Mouse (Mus musculus): ENCODE measurements at regions not wholly inside any gene's neighbourhood (a gene's known extent, or its start where the extent isn't known, plus 50 kb on each side); places are given as distances from the start of the nearest gene placed in this dataset.
"Not testable (repeated sequence)": the region's sequence is repeated elsewhere in the genome, so short reads cannot be mapped to it uniquely, and the experiment has no call there.

GRCm38 (mm10) chr3:133677892-133678291 lies 133.0 kb upstream of the Tet2 start:
- no peak overlapping the region for H3K27ac ChIP-seq (ENCODE audit: control insufficient read depth, insufficient read depth, low read depth, low read length, poor library complexity)
- WGBS, result 90% methylated on average over 1 of the region's 1 CpGs
- H3K4me1 ChIP-seq (ENCODE audit: control insufficient read depth, insufficient read depth, low read length), result no peaks in the 10 kb centered on the region
- H3K4me3 ChIP-seq (replicated peaks; ENCODE audit: control insufficient read depth, low read depth, low read length), result no peak overlapping the region
- no peak for TF ChIP-seq POLR2A (IDR thresholded peaks at IDR 0.05; ENCODE audit: borderline replicate concordance, control insufficient read depth, low read depth, low read length)
- TF ChIP-seq CTCF (IDR thresholded peaks at IDR 0.05; ENCODE audit: control insufficient read depth, insufficient read depth, low read length), result no peak

GRCm38 (mm10) chr3:133679891-133680290 lies 135.0 kb upstream of the Tet2 start:
- no peaks in the 10 kb centered on the region; the same call in 1 of the 2 replicates for H3K4me1 ChIP-seq (ENCODE audit: control insufficient read depth, insufficient read depth, low read length)
- WGBS, result 54% methylated on average over 1 of the region's 1 CpGs
- H3K4me3 ChIP-seq (replicated peaks; ENCODE audit: control insufficient read depth, low read depth, low read length), result no peak overlapping the region
- no peak overlapping the region for H3K27ac ChIP-seq (ENCODE audit: control insufficient read depth, insufficient read depth, low read depth, low read length, poor library complexity)
- no peak for TF ChIP-seq CTCF (IDR thresholded peaks at IDR 0.05; ENCODE audit: control insufficient read depth, insufficient read depth, low read length)

GRCm38 (mm10) chr3:133680343-133680742 lies 135.4 kb upstream of the Tet2 start:
- Histone ChIP-seq H3K4me1 (ENCODE audit: control insufficient read depth, insufficient read depth, low read length) (no peaks in the 10 kb centered on the region; the same call in 1 of the 2 replicates), H3K27ac (ENCODE audit: control insufficient read depth, insufficient read depth, low read depth, low read length, poor library complexity) (no peak overlapping the region), H3K4me3 (replicated peaks; ENCODE audit: control insufficient read depth, low read depth, low read length) (no peak overlapping the region)
- 17% methylated on average over 2 of the region's 2 CpGs for WGBS
- TF ChIP-seq CTCF (IDR thresholded peaks at IDR 0.05; ENCODE audit: control insufficient read depth, insufficient read depth, low read length) (no peak), POLR2A (IDR thresholded peaks at IDR 0.05; ENCODE audit: borderline replicate concordance, control insufficient read depth, low read depth, low read length) (no peak)

- Histone ChIP-seq H3K4me3 (replicated peaks; ENCODE audit: control insufficient read depth, low read depth, low read length) (no peak overlapping the region), H3K4me1 (ENCODE audit: control insufficient read depth, insufficient read depth, low read length) (no peaks in the 10 kb centered on the region; the same call in 1 of the 2 replicates), H3K27ac (ENCODE audit: control insufficient read depth, insufficient read depth, low read depth, low read length, poor library complexity) (no peak overlapping the region)
- TF ChIP-seq CTCF (IDR thresholded peaks at IDR 0.05; ENCODE audit: control insufficient read depth, insufficient read depth, low read length) (no peak), POLR2A (IDR thresholded peaks at IDR 0.05; ENCODE audit: borderline replicate concordance, control insufficient read depth, low read depth, low read length) (no peak)
- WGBS, result 67% methylated on average over 3 of the region's 3 CpGs
These were observed 135.9 kb upstream of the Tet2 start for GRCm38 (mm10) chr3:133680805-133681204.

- Histone ChIP-seq H3K4me3 (replicated peaks; ENCODE audit: control insufficient read depth, low read depth, low read length) (no peak overlapping the region), H3K27ac (ENCODE audit: control insufficient read depth, insufficient read depth, low read depth, low read length, poor library complexity) (no peak overlapping the region), H3K4me1 (ENCODE audit: control insufficient read depth, insufficient read depth, low read length) (no peaks in the 10 kb centered on the region; the same call in 1 of the 2 replicates)
- 81% methylated on average over 5 of the region's 5 CpGs for WGBS
- TF ChIP-seq POLR2A (IDR thresholded peaks at IDR 0.05; ENCODE audit: borderline replicate concordance, control insufficient read depth, low read depth, low read length) (no peak), CTCF (IDR thresholded peaks at IDR 0.05; ENCODE audit: control insufficient read depth, insufficient read depth, low read length) (no peak)
These were observed 139.3 kb upstream of the Tet2 start for GRCm38 (mm10) chr3:133684196-133684743.

- TF ChIP-seq POLR2A (IDR thresholded peaks at IDR 0.05; ENCODE audit: borderline replicate concordance, control insufficient read depth, low read depth, low read length) (no peak), CTCF (IDR thresholded peaks at IDR 0.05; ENCODE audit: control insufficient read depth, insufficient read depth, low read length) (no peak)
- Histone ChIP-seq H3K27ac (ENCODE audit: control insufficient read depth, insufficient read depth, low read depth, low read length, poor library complexity) (no peak overlapping the region), H3K4me3 (replicated peaks; ENCODE audit: control insufficient read depth, low read depth, low read length) (no peak overlapping the region), H3K4me1 (ENCODE audit: control insufficient read depth, insufficient read depth, low read length) (no peaks in the 10 kb centered on the region; the same call in 1 of the 2 replicates)
- 65% methylated on average over 3 of the region's 3 CpGs for WGBS
These were observed 139.8 kb upstream of the Tet2 start for GRCm38 (mm10) chr3:133684747-133685146.

- 32% methylated on average over 3 of the region's 3 CpGs for WGBS
- Histone ChIP-seq H3K4me3 (replicated peaks; ENCODE audit: control insufficient read depth, low read depth, low read length) (no peak overlapping the region), H3K4me1 (ENCODE audit: control insufficient read depth, insufficient read depth, low read length) (no peaks in the 10 kb centered on the region; the same call in 1 of the 2 replicates), H3K27ac (ENCODE audit: control insufficient read depth, insufficient read depth, low read depth, low read length, poor library complexity) (no peak overlapping the region)
- no peak for TF ChIP-seq POLR2A (IDR thresholded peaks at IDR 0.05; ENCODE audit: borderline replicate concordance, control insufficient read depth, low read depth, low read length)
- TF ChIP-seq CTCF (IDR thresholded peaks at IDR 0.05; ENCODE audit: control insufficient read depth, insufficient read depth, low read length), result no peak
These were observed 140.5 kb upstream of the Tet2 start for GRCm38 (mm10) chr3:133685393-133685792.

- TF ChIP-seq CTCF (IDR thresholded peaks at IDR 0.05; ENCODE audit: control insufficient read depth, insufficient read depth, low read length), result no peak
- WGBS, result 78% methylated on average over 4 of the region's 4 CpGs
- Histone ChIP-seq H3K4me1 (ENCODE audit: control insufficient read depth, insufficient read depth, low read length) (no peaks in the 10 kb centered on the region), H3K4me3 (replicated peaks; ENCODE audit: control insufficient read depth, low read depth, low read length) (no peak overlapping the region), H3K27ac (ENCODE audit: control insufficient read depth, insufficient read depth, low read depth, low read length, poor library complexity) (no peak overlapping the region)
These were observed 149.1 kb upstream of the Tet2 start for GRCm38 (mm10) chr3:133694057-133694456.

GRCm38 (mm10) chr3:133696122-133696521 lies 151.2 kb upstream of the Tet2 start:
- H3K27ac ChIP-seq (ENCODE audit: control insufficient read depth, insufficient read depth, low read depth, low read length, poor library complexity), result no peak overlapping the region
- no peaks in the 10 kb centered on the region for H3K4me1 ChIP-seq (ENCODE audit: control insufficient read depth, insufficient read depth, low read length)
- TF ChIP-seq POLR2A (IDR thresholded peaks at IDR 0.05; ENCODE audit: borderline replicate concordance, control insufficient read depth, low read depth, low read length), result no peak
- TF ChIP-seq CTCF (IDR thresholded peaks at IDR 0.05; ENCODE audit: control insufficient read depth, insufficient read depth, low read length), result no peak
- 64% methylated on average over 3 of the region's 3 CpGs for WGBS
- no peak overlapping the region for H3K4me3 ChIP-seq (replicated peaks; ENCODE audit: control insufficient read depth, low read depth, low read length)

- H3K4me1 ChIP-seq (ENCODE audit: control insufficient read depth, insufficient read depth, low read length), result not testable (repeated sequence)
These were observed 159.9 kb upstream of the Tet2 start for GRCm38 (mm10) chr3:133704849-133705248.

More at GRCm38 (mm10) chr3:133704849-133705248, 159.9 kb upstream of the Tet2 start:
- H3K27ac ChIP-seq (ENCODE audit: control insufficient read depth, insufficient read depth, low read depth, low read length, poor library complexity); H3K4me3 ChIP-seq (replicated peaks; ENCODE audit: control insufficient read depth, low read depth, low read length): not testable (repeated sequence)

Measured in bone marrow, adult 2 months (tissue).